Mouse (Mus musculus): ENCODE results near the gene 2310061N02Rik.
"Not testable (repeated sequence)": the region's sequence is repeated elsewhere in the genome, so short reads cannot be mapped to it uniquely, and the experiment has no call there.

Gene 2310061N02Rik

GRCm38 (mm10) chr16:88707496-88708012 lies at the start of gene 2310061N02Rik:
TSS of gene 2310061N02Rik (minus strand) at chr16:88707962.
- DNase-seq = no peak

- not testable (repeated sequence) for DNase-seq
These were observed 43.8 kb upstream of the 2310061N02Rik start, which contains the start of gene Krtap13 for GRCm38 (mm10) chr16:88751535-88751934. TSS of gene Krtap13 (minus strand) at chr16:88751635.

GRCm38 (mm10) chr16:88747943-88748342 lies 40.2 kb upstream of the 2310061N02Rik start:
- DNase-seq = no peak

- no peak for DNase-seq
These were observed 37.1 kb upstream of the 2310061N02Rik start for GRCm38 (mm10) chr16:88744750-88745340.

- no peak for DNase-seq
These were observed 27.6 kb upstream of the 2310061N02Rik start for GRCm38 (mm10) chr16:88735391-88735790.

- no peak for DNase-seq
These were observed 21.1 kb upstream of the 2310061N02Rik start, which contains the start of gene Krtap13-1 for GRCm38 (mm10) chr16:88728812-88729275. TSS of gene Krtap13-1 (plus strand) at chr16:88728862.

- DNase-seq = no peak
These were observed 12.3 kb upstream of the 2310061N02Rik start for GRCm38 (mm10) chr16:88720031-88720430.

GRCm38 (mm10) chr16:88716549-88716948 lies 8.8 kb upstream of the 2310061N02Rik start:
- no peak for DNase-seq

- DNase-seq = no peak
These were observed 3.5 kb upstream of the 2310061N02Rik start for GRCm38 (mm10) chr16:88711245-88711644.

GRCm38 (mm10) chr16:88710757-88711156 lies 3.0 kb upstream of the 2310061N02Rik start:
- DNase-seq = no peak

- peak; percentile 83 for DNase-seq
These were observed 6.5 kb downstream of the 2310061N02Rik start for GRCm38 (mm10) chr16:88701072-88701864.

GRCm38 (mm10) chr16:88696256-88696655 lies 11.5 kb downstream of the 2310061N02Rik start:
- DNase-seq = no peak

GRCm38 (mm10) chr16:88681282-88681681 lies 26.5 kb downstream of the 2310061N02Rik start:
- DNase-seq = no peak

- no peak for DNase-seq
These were observed 28.7 kb downstream of the 2310061N02Rik start for GRCm38 (mm10) chr16:88679099-88679498.

- DNase-seq = no peak
These were observed 36.2 kb downstream of the 2310061N02Rik start, which contains the start of gene Krtap27-1 for GRCm38 (mm10) chr16:88671571-88671970. TSS of gene Krtap27-1 (minus strand) at chr16:88671671.

- DNase-seq = no peak
These were observed 50.3 kb downstream of the 2310061N02Rik start for GRCm38 (mm10) chr16:88657426-88657825.
